Mouse (Mus musculus) kidney, adult 2 months (tissue): ENCODE measurements at regions not wholly inside any gene's neighbourhood (a gene's known extent, or its start where the extent isn't known, plus 50 kb on each side); places are given as distances from the start of the nearest gene placed in this dataset.

Experiments used
- DNase-seq: peaks from one replicate; pipeline ENCODE4 v3.0.0; 2021
- H3K27ac ChIP-seq: fragments of 200-500 bp; 2 replicates; pipeline ENCODE4 v1.5.1; 2012; ENCODE audit warnings: low read depth, low read length, control low read depth, inconsistent platforms; ENCODE audit not compliant: insufficient read depth
- H3K27me3 ChIP-seq: fragments of 200-500 bp; replicated peaks from 2 replicates; pipeline ENCODE4 v1.6.1; 2012; ENCODE audit warnings: mild to moderate bottlenecking, moderate library complexity, low read length, inconsistent platforms; ENCODE audit not compliant: control insufficient read depth, insufficient read depth
- H3K36me3 ChIP-seq: fragments of 200-500 bp; 2 replicates; pipeline ENCODE4 v1.6.1; 2012; ENCODE audit warnings: mild to moderate bottlenecking, moderate library complexity, low read length, inconsistent platforms; ENCODE audit not compliant: control insufficient read depth, insufficient read depth
- H3K4me1 ChIP-seq: fragments of 200-500 bp; 2 replicates; pipeline ENCODE4 v1.6.1; 2011; ENCODE audit warnings: low read length; ENCODE audit not compliant: control insufficient read depth, insufficient read depth
- H3K4me3 ChIP-seq: fragments of 200-500 bp; 2 replicates; pipeline ENCODE4 v1.5.1; 2011; ENCODE audit warnings: mild to moderate bottlenecking, low read depth, low read length, control low read depth; ENCODE audit not compliant: insufficient read depth
- CTCF ChIP-seq: fragments of 200-500 bp; conservative IDR thresholded peaks from 2 replicates; pipeline ENCODE4 v1.5.1; 2011; ENCODE audit warnings: low read depth, mild to moderate bottlenecking, control low read depth, low read length, moderate library complexity, mixed read lengths; ENCODE audit not compliant: insufficient read depth, insufficient read length
- POLR2A ChIP-seq: fragments of 200-500 bp; IDR thresholded peaks from one replicate; pipeline ENCODE4 v1.6.1; 2011; ENCODE audit warnings: low read depth, low read length, control low read depth
- WGBS: fragments of 180-500 bp; shearing (Covaris S2); methylation state at CpG from one replicate; pipeline ENCODE4 v1.1.7; 2018; 5-methylcytosine and 5-hydroxymethylcytosine counted together

DNA sequence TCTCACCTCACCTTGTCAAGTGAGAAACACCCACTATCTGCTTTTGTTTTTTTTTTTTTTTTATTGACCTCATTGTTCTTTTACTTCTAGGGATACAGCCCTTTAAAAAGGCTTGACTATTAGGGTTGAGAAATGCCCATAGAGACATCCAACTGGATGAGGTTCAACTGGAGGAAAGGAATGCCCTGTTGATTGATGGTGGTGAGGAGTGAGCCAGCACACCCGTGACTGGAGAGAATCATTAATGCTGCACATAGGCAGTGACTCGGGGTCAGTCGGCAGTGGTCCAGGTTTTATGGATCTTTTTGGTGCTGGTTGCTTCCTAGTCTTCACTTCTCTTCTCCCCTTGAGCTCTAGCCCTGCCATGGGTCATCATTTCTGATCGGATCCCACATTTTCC, 82.9 kb upstream of the Cryz start:
- peak; percentile 1 for DNase-seq

DNA sequence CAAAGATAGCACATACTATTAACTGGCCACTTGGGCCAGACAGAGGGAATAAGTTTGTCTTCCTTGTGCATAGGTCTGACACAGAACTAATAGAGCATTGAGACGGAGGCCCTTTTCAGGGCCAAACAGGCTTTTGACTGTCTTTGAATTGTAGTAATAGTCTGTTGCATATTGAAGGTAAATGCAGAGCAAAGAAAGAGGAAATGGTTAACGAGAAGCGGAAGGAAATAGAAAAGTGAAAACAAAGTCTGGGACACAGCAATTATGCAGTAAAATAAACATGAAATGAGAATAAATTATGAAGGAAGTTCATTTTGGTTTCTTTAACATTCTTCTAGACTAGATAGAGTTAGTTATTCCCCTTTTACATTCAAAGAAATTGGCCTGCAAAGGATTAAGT, 86.4 kb upstream of the Cryz start:
- no peak for DNase-seq
- no peak overlapping the region for H3K27ac ChIP-seq
- H3K36me3 ChIP-seq, result no peaks in the 10 kb centered on the region
- no peaks in the 10 kb centered on the region for H3K27me3 ChIP-seq
- H3K4me3 ChIP-seq, result no peak overlapping the region
- 67% methylated on average over 3 of the region's 3 CpGs for WGBS
- no peaks in the 10 kb centered on the region for H3K4me1 ChIP-seq
- no peak for TF ChIP-seq CTCF
- TF ChIP-seq POLR2A, result no peak

More for the DNA sequence above, 82.9 kb upstream of the Cryz start:
- TF ChIP-seq CTCF (no peak), POLR2A (no peak)
- H3K4me1 ChIP-seq, result no peaks in the 10 kb centered on the region
- 65% methylated on average over 4 of the region's 4 CpGs for WGBS
- H3K36me3 ChIP-seq, result no peaks in the 10 kb centered on the region
- H3K27ac ChIP-seq, result no peak overlapping the region
- H3K4me3 ChIP-seq, result no peak overlapping the region
- H3K27me3 ChIP-seq, result no peaks in the 10 kb centered on the region; the same call in 1 of the 2 replicates

DNA sequence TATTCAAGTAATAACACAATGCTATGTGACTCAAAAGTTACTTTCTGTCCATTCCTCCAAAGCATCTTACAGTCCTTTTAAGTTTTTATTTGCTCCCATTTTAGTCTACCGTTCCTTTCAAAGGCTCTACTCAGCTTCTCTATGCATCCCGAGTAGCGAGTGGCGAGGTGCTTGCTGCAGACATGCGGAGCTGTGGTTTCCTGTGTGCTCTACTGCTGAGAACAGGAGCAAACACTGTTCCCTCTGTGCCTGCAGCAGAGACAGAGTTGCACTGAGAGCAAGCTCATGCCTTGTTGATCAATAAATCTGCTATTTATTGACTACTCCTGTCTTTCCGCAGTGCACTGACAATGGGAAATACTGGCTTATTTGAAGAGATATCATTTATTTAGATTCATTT, 87.1 kb upstream of the Cryz start:
- no peaks in the 10 kb centered on the region for H3K4me1 ChIP-seq
- no peak for DNase-seq
- no peaks in the 10 kb centered on the region for H3K36me3 ChIP-seq
- H3K4me3 ChIP-seq, result no peak overlapping the region
- TF ChIP-seq POLR2A, result no peak
- TF ChIP-seq CTCF, result no peak
- no peaks in the 10 kb centered on the region for H3K27me3 ChIP-seq
- 85% methylated on average over 6 of the region's 6 CpGs for WGBS
- no peak overlapping the region for H3K27ac ChIP-seq

- Histone ChIP-seq H3K36me3 (no peaks in the 10 kb centered on the region), H3K4me1 (no peaks in the 10 kb centered on the region), H3K4me3 (no peak overlapping the region), H3K27me3 (no peaks in the 10 kb centered on the region), H3K27ac (no peak overlapping the region)
- 72% methylated on average over 2 of the region's 2 CpGs for WGBS
- no peak for DNase-seq
- TF ChIP-seq POLR2A (no peak), CTCF (no peak)
Observed at GRCm38 (mm10) chr3:154493387-154493920, 103.1 kb upstream of the Cryz start.

DNA sequence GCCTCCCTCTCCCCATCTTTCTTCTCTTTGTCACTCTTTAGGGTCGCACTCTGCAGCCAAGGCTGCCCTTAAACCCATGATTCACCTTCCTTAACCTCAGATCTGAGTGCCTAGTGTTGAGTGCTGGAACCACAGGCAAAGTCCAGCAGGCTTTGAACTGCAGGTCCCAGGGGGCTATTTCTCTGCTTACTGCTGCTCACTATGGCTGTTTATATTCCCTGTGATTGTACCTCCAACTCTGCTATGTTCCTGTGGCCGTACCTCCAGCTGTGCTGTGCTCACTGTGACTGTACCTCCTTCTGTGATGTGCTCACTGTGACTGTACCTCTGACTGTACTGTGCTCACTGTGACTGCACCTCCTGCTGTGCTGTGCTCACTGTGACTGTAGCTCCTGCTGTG, 124.1 kb upstream of the Cryz start:
- no peak for DNase-seq
- no peak for TF ChIP-seq POLR2A
- no peak for TF ChIP-seq CTCF
- Histone ChIP-seq H3K27me3 (no peaks in the 10 kb centered on the region), H3K36me3 (no peaks in the 10 kb centered on the region), H3K4me3 (no peak overlapping the region), H3K27ac (no peak overlapping the region), H3K4me1 (no peaks in the 10 kb centered on the region)
- 76% methylated on average over 2 of the region's 2 CpGs for WGBS

DNA sequence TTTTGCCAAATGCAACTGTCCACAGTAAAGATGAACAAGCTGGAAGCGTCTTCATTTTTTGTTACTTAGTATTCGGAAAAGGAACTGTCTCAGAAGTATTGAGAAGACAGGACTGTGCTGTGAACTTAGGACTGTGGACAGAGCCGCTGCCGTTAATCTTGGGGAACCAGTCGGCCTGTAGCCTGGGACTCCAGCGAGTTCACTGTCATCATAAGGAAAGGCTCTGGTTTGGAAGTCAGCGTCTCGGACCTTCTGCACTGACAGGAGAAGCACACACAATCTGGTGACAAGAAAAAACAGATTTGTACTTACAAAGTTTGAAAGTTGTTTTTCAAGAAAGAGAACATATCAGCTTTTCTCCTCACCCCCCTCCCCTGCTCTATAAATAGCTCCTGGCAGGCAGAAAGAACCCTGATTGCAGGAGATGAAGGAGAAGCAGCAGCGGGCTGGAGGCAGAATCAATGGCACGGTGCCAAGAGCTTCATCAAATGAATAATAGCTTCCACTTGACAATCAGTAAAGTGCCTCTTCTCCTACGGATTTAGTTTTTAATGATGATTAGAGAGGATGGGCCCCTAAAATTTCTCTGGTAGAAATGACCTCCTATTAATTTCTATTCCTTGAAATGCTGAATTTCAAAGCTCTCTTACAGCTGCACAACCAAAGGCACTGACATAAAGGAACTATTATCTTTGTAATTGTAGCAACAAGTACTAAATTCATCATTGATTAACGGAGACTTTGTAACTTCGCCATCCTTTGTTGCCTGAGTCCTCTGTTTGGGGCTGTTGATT, 128.7 kb upstream of the Cryz start:
- Histone ChIP-seq H3K4me3 (no peak overlapping the region), H3K36me3 (no peaks in the 10 kb centered on the region), H3K4me1 (no peaks in the 10 kb centered on the region), H3K27ac (no peak overlapping the region), H3K27me3 (no peaks in the 10 kb centered on the region)
- peak; percentile 1 for DNase-seq
- 16% methylated on average over 13 of the region's 13 CpGs for WGBS
- TF ChIP-seq CTCF, result no peak
- no peak for TF ChIP-seq POLR2A

- H3K27me3 ChIP-seq, result no peaks in the 10 kb centered on the region
- H3K4me1 ChIP-seq, result no peaks in the 10 kb centered on the region
- no peak for TF ChIP-seq POLR2A
- no peak for TF ChIP-seq CTCF
- H3K36me3 ChIP-seq, result no peaks in the 10 kb centered on the region
- WGBS, result 77% methylated on average over 9 of the region's 9 CpGs
- no peak for DNase-seq
- H3K4me3 ChIP-seq, result no peak overlapping the region
- H3K27ac ChIP-seq, result no peak overlapping the region
Observed at GRCm38 (mm10) chr3:154458208-154458607, 127.7 kb upstream of the Lhx8 start.
